Mouse (Mus musculus): ENCODE results near the gene Sart3.
"Not testable (repeated sequence)": the region's sequence is repeated elsewhere in the genome, so short reads cannot be mapped to it uniquely, and the experiment has no call there.

Sart3 gene

GRCm38 (mm10) chr5:113790453-113791196 is 18.3 kb upstream of the Sart3 start:
- no peak for DNase-seq (ENCODE audit: low read depth, low spot score)

GRCm38 (mm10) chr5:113789075-113789788 is 16.9 kb upstream of the Sart3 start:
- no peak for DNase-seq (ENCODE audit: low read depth, low spot score)

GRCm38 (mm10) chr5:113788645-113789044 is 16.3 kb upstream of the Sart3 start:
- DNase-seq (ENCODE audit: low read depth, low spot score): no peak

GRCm38 (mm10) chr5:113786985-113787384 is 14.7 kb upstream of the Sart3 start:
- DNase-seq (ENCODE audit: low read depth, low spot score): no peak

- not testable (repeated sequence) for DNase-seq (ENCODE audit: low read depth, low spot score)
Observed at GRCm38 (mm10) chr5:113784104-113784503, 11.8 kb upstream of the Sart3 start.

- DNase-seq (ENCODE audit: low read depth, low spot score): no peak
Observed at GRCm38 (mm10) chr5:113783581-113784001, 11.3 kb upstream of the Sart3 start.

GRCm38 (mm10) chr5:113782624-113783023 is 10.3 kb upstream of the Sart3 start:
- DNase-seq (ENCODE audit: low read depth, low spot score): no peak

GRCm38 (mm10) chr5:113781875-113782274 is 9.6 kb upstream of the Sart3 start:
- DNase-seq (ENCODE audit: low read depth, low spot score): no peak

GRCm38 (mm10) chr5:113781254-113781653 is 8.9 kb upstream of the Sart3 start:
- no peak for DNase-seq (ENCODE audit: low read depth, low spot score)

- no peak for DNase-seq (ENCODE audit: low read depth, low spot score)
Observed at GRCm38 (mm10) chr5:113780763-113781162, 8.5 kb upstream of the Sart3 start.

- DNase-seq (ENCODE audit: low read depth, low spot score): no peak
Observed at GRCm38 (mm10) chr5:113780082-113780752, 7.9 kb upstream of the Sart3 start.

GRCm38 (mm10) chr5:113779569-113779968 is 7.3 kb upstream of the Sart3 start:
- no peak for DNase-seq (ENCODE audit: low read depth, low spot score)

GRCm38 (mm10) chr5:113777728-113778127 is 5.4 kb upstream of the Sart3 start:
- DNase-seq (ENCODE audit: low read depth, low spot score): not testable (repeated sequence)

GRCm38 (mm10) chr5:113776896-113777226 is 4.6 kb upstream of the Sart3 start:
- no peak for DNase-seq (ENCODE audit: low read depth, low spot score)

- DNase-seq (ENCODE audit: low read depth, low spot score): no peak
Observed at GRCm38 (mm10) chr5:113776128-113776895, 4.0 kb upstream of the Sart3 start.

- DNase-seq (ENCODE audit: low read depth, low spot score): no peak
Observed at GRCm38 (mm10) chr5:113775585-113775984, 3.3 kb upstream of the Sart3 start.

GRCm38 (mm10) chr5:113773664-113774063 is 1.4 kb upstream of the Sart3 start:
- DNase-seq (ENCODE audit: low read depth, low spot score): peak; percentile 48

- DNase-seq (ENCODE audit: low read depth, low spot score): peak; percentile 8
Observed at GRCm38 (mm10) chr5:113772905-113773519, 702 bp upstream of the Sart3 start.

- peak; percentile 86 for DNase-seq (ENCODE audit: low read depth, low spot score)
Observed at GRCm38 (mm10) chr5:113771213-113772162, 822 bp downstream of the Sart3 start.

- no peak for DNase-seq (ENCODE audit: low read depth, low spot score)
Observed at GRCm38 (mm10) chr5:113768806-113769205, 3.5 kb downstream of the Sart3 start.
